Mouse (Mus musculus) c-Kit-positive CD71-positive TER-119-positive erythroid progenitor cells, embryonic 14.5 days (primary cell): ENCODE measurements at regions not wholly inside any gene's neighbourhood (a gene's known extent, or its start where the extent isn't known, plus 50 kb on each side); places are given as distances from the start of the nearest gene placed in this dataset.

Experiments
- DNase-seq: peaks from one replicate; pipeline ENCODE4 v3.0.0-alpha.2; 2013; ENCODE audit warnings: low spot score

- DNase-seq: no peak
Observed at GRCm38 (mm10) chr2:33941316-33941715, 53.6 kb upstream of the Mvb12b start.

- DNase-seq: no peak
Observed at GRCm38 (mm10) chr2:33939836-33940235, 52.1 kb upstream of the Mvb12b start.
